Mouse (Mus musculus) G1E (cell line): ENCODE data around the gene Orm1. TPM values are rescaled to one million over a fixed set of nuclear protein-coding genes. Genes with fewer than 3 reads are reported as not detected.

ENCODE experiments used
- ATAC-seq: 2 replicates; pipeline ENCODE4 v1.8.0; 2016; ENCODE audit warnings: mild to moderate bottlenecking; ENCODE audit not compliant: insufficient number of reproducible peaks, poor library complexity, low FRiP score, severe bottlenecking; ENCODE audit errors: extremely low read depth
- DNase-seq: peaks from one replicate; pipeline ENCODE4 v3.0.0; 2012; ENCODE audit warnings: low spot score
- H3K27me3 ChIP-seq: 2 replicates; pipeline ENCODE4 v1.6.1; 2012; ENCODE audit warnings: mild to moderate bottlenecking, low read length, inconsistent platforms; ENCODE audit not compliant: insufficient read depth
- H3K36me3 ChIP-seq: replicated peaks from 2 replicates; pipeline ENCODE3; 2012; ENCODE audit warnings: mild to moderate bottlenecking, inconsistent platforms
- H3K4me1 ChIP-seq: 2 replicates; pipeline ENCODE4 v1.6.1; 2012; ENCODE audit warnings: low read depth, low read length, inconsistent platforms, mixed read lengths; ENCODE audit not compliant: insufficient read depth
- H3K4me3 ChIP-seq: 2 replicates; pipeline ENCODE4 v1.5.1; 2012; ENCODE audit warnings: low read depth, mild to moderate bottlenecking, inconsistent platforms, low read length, moderate library complexity, mixed read lengths
- H3K9me3 ChIP-seq: replicated peaks from 2 replicates; pipeline ENCODE4 v1.6.1; 2012; ENCODE audit warnings: inconsistent platforms
- CTCF ChIP-seq: IDR thresholded peaks from 2 replicates; pipeline ENCODE4 v1.5.1; 2012; ENCODE audit warnings: low read depth, low read length, inconsistent platforms, mixed read lengths
- GATA1 ChIP-seq: IDR thresholded peaks from 2 replicates; pipeline ENCODE4 v1.6.1; 2012; ENCODE audit warnings: borderline replicate concordance, low read length, inconsistent platforms, mixed read lengths
- GATA2 ChIP-seq: IDR thresholded peaks from 2 replicates; pipeline ENCODE4 v1.6.1; 2012; ENCODE audit warnings: low read depth, low read length, inconsistent platforms, borderline replicate concordance
- POLR2AphosphoS5 ChIP-seq: IDR thresholded peaks from 2 replicates; pipeline ENCODE4 v1.6.1; 2012; ENCODE audit warnings: low read depth, low read length, inconsistent platforms; ENCODE audit not compliant: insufficient replicate concordance
- TAL1 ChIP-seq: conservative IDR thresholded peaks from 2 replicates; pipeline ENCODE4 v1.6.1; 2012; ENCODE audit warnings: low read depth, low read length, inconsistent platforms, mixed read lengths
- polyA plus RNA-seq: library from polyadenylated mRNA; stranded (reverse); fragments of >175 nt; gene quantifications from 2 replicates; pipeline ENCODE4 v1.2.3, GENCODE M21; 2012
- total RNA-seq, 2 experiments: library from RNA; stranded (forward) in 1 of 2; stranded (reverse) in 1 of 2; fragments of 200-1000 nt in 1 of 2; fragments of >200 nt in 1 of 2; fragmentation: Nextera tagmentation in 1 of 2; gene quantifications; 2 replicates each; pipeline ENCODE4 v1.2.3; 2014 to 2017

Gene Orm1
- total and polyA plus RNA-seq, 3 experiments: not detected

DNA sequence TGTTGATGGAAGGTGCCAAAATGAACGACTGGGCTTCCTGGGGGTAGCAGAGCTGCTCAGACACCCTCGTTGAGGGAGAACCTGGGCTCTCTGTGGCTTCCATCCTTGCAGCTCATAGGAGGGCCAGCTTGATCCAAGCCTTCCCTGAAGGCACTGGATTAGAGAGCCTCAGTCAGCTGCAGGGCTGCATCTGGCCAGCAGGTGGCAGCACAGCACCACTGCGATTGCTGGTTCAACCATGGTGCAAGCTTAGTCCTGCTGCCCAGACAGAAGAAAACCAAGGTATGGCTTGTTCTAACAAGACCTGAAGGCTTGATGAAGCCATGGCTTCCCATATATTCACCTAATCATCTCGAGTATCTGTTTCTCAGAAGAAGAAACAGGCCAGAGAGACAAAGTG lies 24.2 kb downstream of the Orm1 start:
- no peaks in the 10 kb centered on the region for H3K27me3 ChIP-seq
- TF ChIP-seq GATA1: no peak
- TF ChIP-seq CTCF: peak; percentile 33; the same call in 1 of the 2 replicates
- TF ChIP-seq POLR2AphosphoS5: no peak
- TF ChIP-seq GATA2: no peak
- no peak for TF ChIP-seq TAL1
- DNase-seq (no peak), ATAC-seq (no peak)
- H3K36me3 ChIP-seq: no peaks in the 10 kb centered on the region
- H3K9me3 ChIP-seq: peaks cover 89% of the 10 kb centered on the region
- no peak overlapping the region for H3K4me3 ChIP-seq
- H3K4me1 ChIP-seq: no peaks in the 10 kb centered on the region

DNA sequence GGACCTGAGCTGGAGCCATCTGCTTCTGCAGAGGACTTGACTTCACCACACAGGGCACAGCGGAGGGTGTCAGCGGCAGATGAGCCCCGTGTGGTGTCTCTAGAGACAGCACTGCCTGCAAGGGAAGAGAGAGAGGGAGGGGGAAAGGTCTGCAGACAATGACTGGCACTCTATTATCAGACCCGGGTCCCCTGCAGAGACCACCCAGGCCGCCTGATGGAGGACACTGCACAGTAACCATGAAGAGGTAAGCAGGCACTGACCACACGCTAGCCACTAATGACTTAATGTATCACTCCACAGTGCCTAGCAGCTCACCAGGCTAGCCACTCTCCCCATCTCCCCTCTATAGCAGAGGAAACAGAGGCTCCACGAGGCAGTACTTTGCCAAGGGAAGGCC lies 26.5 kb downstream of the Orm1 start:
- Histone ChIP-seq H3K4me3 (no peak overlapping the region), H3K4me1 (no peaks in the 10 kb centered on the region), H3K36me3 (no peaks in the 10 kb centered on the region), H3K27me3 (no peaks in the 10 kb centered on the region), H3K9me3 (peaks cover 92% of the 10 kb centered on the region)
- TF ChIP-seq TAL1 (no peak), POLR2AphosphoS5 (no peak), GATA2 (no peak), GATA1 (no peak), CTCF (no peak)
- ATAC-seq: no peak
- no peak for DNase-seq

DNA sequence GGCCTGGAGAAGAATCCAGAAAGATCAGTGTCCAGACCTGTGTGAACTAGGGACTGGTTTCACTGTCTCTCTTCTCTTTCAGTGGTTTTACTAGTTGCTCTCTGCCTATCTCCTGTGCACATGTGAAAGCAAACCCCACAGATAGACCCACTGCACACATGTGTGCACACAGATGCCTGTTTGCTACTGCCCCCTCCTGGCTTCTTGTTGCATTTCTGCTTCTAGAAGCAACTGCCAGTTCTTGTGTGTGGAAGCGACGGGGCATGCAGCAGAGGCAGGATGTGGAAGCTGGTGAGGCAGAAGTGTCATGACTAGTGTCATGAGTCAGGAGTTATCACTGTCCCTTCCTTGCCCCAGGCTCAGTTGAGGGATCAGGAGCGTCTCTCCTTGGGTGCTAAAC lies 27.5 kb downstream of the Orm1 start:
- ATAC-seq (no peak), DNase-seq (no peak)
- peaks cover 95% of the 10 kb centered on the region for H3K9me3 ChIP-seq
- no peaks in the 10 kb centered on the region for H3K4me1 ChIP-seq
- no peak overlapping the region for H3K4me3 ChIP-seq
- H3K36me3 ChIP-seq: no peaks in the 10 kb centered on the region
- TF ChIP-seq TAL1 (no peak), GATA1 (no peak), GATA2 (no peak), POLR2AphosphoS5 (no peak), CTCF (no peak)
- no peaks in the 10 kb centered on the region for H3K27me3 ChIP-seq

DNA sequence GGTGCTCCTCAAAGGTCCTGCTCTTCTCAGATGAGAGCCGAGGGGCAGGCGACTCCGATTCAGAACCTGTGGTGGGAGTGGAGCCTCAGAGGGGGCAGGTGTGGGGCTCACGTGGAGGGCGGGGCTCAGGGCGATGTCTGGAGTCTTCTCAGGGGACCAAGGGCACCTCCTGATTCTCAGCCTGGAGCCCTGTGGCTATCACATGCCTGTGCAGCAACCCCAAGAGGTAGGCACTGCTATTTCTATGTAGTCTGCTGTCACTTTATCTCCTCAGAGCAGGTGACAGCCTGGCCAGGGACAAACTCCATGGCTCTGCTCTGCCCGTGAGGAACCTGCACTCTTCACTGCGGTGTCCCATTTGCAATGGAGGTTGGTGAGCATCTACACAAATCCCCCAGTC lies 29.0 kb downstream of the Orm1 start:
- no peak for TF ChIP-seq CTCF
- no peak for TF ChIP-seq POLR2AphosphoS5
- no peak for TF ChIP-seq TAL1
- TF ChIP-seq GATA2: no peak
- no peak for TF ChIP-seq GATA1
- H3K36me3 ChIP-seq: no peaks in the 10 kb centered on the region
- no peak overlapping the region for H3K4me3 ChIP-seq
- peaks cover 97% of the 10 kb centered on the region for H3K9me3 ChIP-seq
- no peaks in the 10 kb centered on the region for H3K4me1 ChIP-seq
- no peaks in the 10 kb centered on the region for H3K27me3 ChIP-seq
- DNase-seq: no peak
- no peak for ATAC-seq

GRCm38 (mm10) chr4:63374331-63374730 lies 30.0 kb downstream of the Orm1 start:
- Histone ChIP-seq H3K27me3 (no peaks in the 10 kb centered on the region), H3K36me3 (no peaks in the 10 kb centered on the region), H3K9me3 (peaks cover 97% of the 10 kb centered on the region), H3K4me1 (no peaks in the 10 kb centered on the region), H3K4me3 (no peak overlapping the region)
- no peak for TF ChIP-seq GATA2
- no peak for TF ChIP-seq CTCF
- TF ChIP-seq TAL1: no peak
- TF ChIP-seq GATA1: no peak
- TF ChIP-seq POLR2AphosphoS5: no peak
- ATAC-seq: no peak
- no peak for DNase-seq

DNA sequence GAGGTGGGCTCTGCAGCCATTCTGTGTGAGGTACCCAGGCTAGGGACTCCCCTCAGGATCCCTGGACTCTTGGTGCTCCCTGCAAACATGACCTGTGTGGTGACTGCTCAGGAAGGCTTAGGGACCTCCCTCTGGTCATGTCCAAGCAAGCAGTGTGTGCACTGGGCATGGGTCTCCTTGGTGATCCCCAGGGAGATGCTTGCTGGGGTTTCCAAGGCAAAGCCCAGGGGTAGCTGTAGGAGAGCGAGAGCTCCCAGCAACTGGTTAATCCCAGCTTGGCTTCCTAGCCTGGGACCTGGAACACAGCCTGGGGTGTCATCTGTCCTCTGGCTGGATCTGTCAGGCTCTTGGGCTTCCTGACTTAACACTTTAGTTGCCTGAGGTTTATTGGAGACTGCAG lies 31.0 kb downstream of the Orm1 start:
- H3K9me3 ChIP-seq: peaks cover 96% of the 10 kb centered on the region
- H3K4me3 ChIP-seq: no peak overlapping the region
- no peaks in the 10 kb centered on the region for H3K4me1 ChIP-seq
- H3K36me3 ChIP-seq: no peaks in the 10 kb centered on the region
- TF ChIP-seq CTCF (no peak), GATA1 (no peak), TAL1 (no peak), POLR2AphosphoS5 (no peak), GATA2 (no peak)
- H3K27me3 ChIP-seq: no peaks in the 10 kb centered on the region
- no peak for DNase-seq
- no peak for ATAC-seq

GRCm38 (mm10) chr4:63377483-63377882 lies 33.1 kb downstream of the Orm1 start:
- H3K36me3 ChIP-seq: no peaks in the 10 kb centered on the region

More at GRCm38 (mm10) chr4:63377483-63377882, 33.1 kb downstream of the Orm1 start:
- TF ChIP-seq POLR2AphosphoS5: no peak
- no peak for TF ChIP-seq GATA1
- TF ChIP-seq CTCF: no peak
- no peak for TF ChIP-seq TAL1
- no peak for TF ChIP-seq GATA2
- peaks cover 98% of the 10 kb centered on the region for H3K9me3 ChIP-seq
- ATAC-seq: no peak
- H3K4me3 ChIP-seq: no peak overlapping the region
- no peaks in the 10 kb centered on the region for H3K4me1 ChIP-seq
- no peaks in the 10 kb centered on the region for H3K27me3 ChIP-seq
- DNase-seq: no peak
